Mouse (Mus musculus) mouse embryonic stem cell (cell line): ENCODE data around the gene Zfp365.

ENCODE experiments used
- in situ Hi-C, 2 experiments: fragments of 300-500 bp; cut with MboI; formaldehyde crosslinking; loops; 1 replicate in 1 of 2; 3 replicates in 1 of 2; pipeline ENCODE4 v1.14.3; 2019 to 2020; ENCODE audit warnings: low sequenced_read_pairs in 2 of 2, low pct_unique_long_range_greater_than_20kb in 1 of 2, mixed read lengths in 1 of 2; ENCODE audit not compliant: unreplicated experiment in 1 of 2

Zfp365 gene

GRCm38 (mm10) chr10:67912337-67912776, at the start of gene Zfp365:
Gene Zfp365 (minus strand): TSS chr10:67912662.
- in situ Hi-C loops: no loop called here

GRCm38 (mm10) chr10:67959982-67960381, 47.5 kb upstream of the Zfp365 start:
- in situ Hi-C loops: no loop called here

GRCm38 (mm10) chr10:67955982-67956381, 43.5 kb upstream of the Zfp365 start:
- in situ Hi-C loops: no loop called here

GRCm38 (mm10) chr10:67951690-67952089, 39.2 kb upstream of the Zfp365 start:
- in situ Hi-C loops: no loop called here

- in situ Hi-C loops: no loop called here
These were observed 37.7 kb upstream of the Zfp365 start for GRCm38 (mm10) chr10:67950059-67950748.

- in situ Hi-C loops: no loop called here
These were observed 31.1 kb upstream of the Zfp365 start for GRCm38 (mm10) chr10:67943513-67943912.

- in situ Hi-C loops: no loop called here
These were observed 27.1 kb upstream of the Zfp365 start for GRCm38 (mm10) chr10:67939546-67939945.

GRCm38 (mm10) chr10:67937775-67938174, 25.3 kb upstream of the Zfp365 start:
- in situ Hi-C loops: no loop called here

- in situ Hi-C loops: no loop called here
These were observed 24.5 kb upstream of the Zfp365 start for GRCm38 (mm10) chr10:67936944-67937343.

GRCm38 (mm10) chr10:67932780-67933179, 20.3 kb upstream of the Zfp365 start:
- in situ Hi-C loops: no loop called here

- in situ Hi-C loops: no loop called here
These were observed 18.9 kb upstream of the Zfp365 start for GRCm38 (mm10) chr10:67931328-67931727.

GRCm38 (mm10) chr10:67928584-67928983, 16.1 kb upstream of the Zfp365 start:
- in situ Hi-C loops: no loop called here

- in situ Hi-C loops: no loop called here
These were observed 15.4 kb upstream of the Zfp365 start for GRCm38 (mm10) chr10:67927718-67928455.

GRCm38 (mm10) chr10:67924030-67924429, 11.6 kb upstream of the Zfp365 start:
- in situ Hi-C loops: no loop called here

GRCm38 (mm10) chr10:67921777-67922176, 9.3 kb upstream of the Zfp365 start:
- in situ Hi-C loops: no loop called here

GRCm38 (mm10) chr10:67919706-67920105, 7.2 kb upstream of the Zfp365 start:
- in situ Hi-C loops: no loop called here

GRCm38 (mm10) chr10:67918194-67918899, 5.9 kb upstream of the Zfp365 start:
- in situ Hi-C loops: no loop called here

- in situ Hi-C loops: no loop called here
These were observed 4.9 kb upstream of the Zfp365 start for GRCm38 (mm10) chr10:67917356-67917755.
